Mouse (Mus musculus) forebrain, embryonic 14.5 days (tissue): ENCODE data around the gene Atp6v0d1. TPM values are rescaled to one million over a fixed set of nuclear protein-coding genes. Genes with fewer than 3 reads are reported as not detected.
A peak's percentile ranks its signal among the peaks of the same experiment; 100 is the strongest.

Experiments used
- ATAC-seq: fragments of 200-750 bp; cut with Nextera tagmentation; 2 replicates; pipeline ENCODE4 v1.8.0; 2017; ENCODE audit warnings: mild to moderate bottlenecking, moderate library complexity
- DNase-seq: peaks from one replicate; pipeline ENCODE4 v3.0.0-alpha.2; 2015; ENCODE audit warnings: low spot score
- H3K27ac ChIP-seq: fragments of 300-500 bp; sonication (generic); 2 replicates; pipeline ENCODE4 v1.5.1; 2014; ENCODE audit warnings: low read depth, mild to moderate bottlenecking, control low read depth, low read length, moderate library complexity
- H3K27me3 ChIP-seq: fragments of 300-500 bp; sonication (generic); replicated peaks from 2 replicates; pipeline ENCODE4 v1.6.1; 2014; ENCODE audit warnings: low read length, control low read depth, mixed read lengths; ENCODE audit not compliant: control insufficient read depth, insufficient read depth
- H3K36me3 ChIP-seq: fragments of 300-500 bp; sonication (generic); 2 replicates; pipeline ENCODE4 v1.6.1; 2014; ENCODE audit warnings: low read length, control low read depth; ENCODE audit not compliant: control insufficient read depth, insufficient read depth
- H3K4me1 ChIP-seq: fragments of 300-500 bp; sonication (generic); 2 replicates; pipeline ENCODE4 v1.6.1; 2014; ENCODE audit warnings: antibody characterized with exemption, low read length, control low read depth; ENCODE audit not compliant: control insufficient read depth, insufficient read depth
- H3K4me2 ChIP-seq: fragments of 300-500 bp; sonication (generic); 2 replicates; pipeline ENCODE4 v1.6.1; 2014; ENCODE audit warnings: mild to moderate bottlenecking, control low read depth, low read length
- H3K4me3 ChIP-seq: fragments of 300-500 bp; sonication (generic); 2 replicates; pipeline ENCODE4 v1.5.1; 2014; ENCODE audit warnings: low read depth, low read length, control low read depth
- H3K9ac ChIP-seq: fragments of 300-500 bp; sonication (generic); 2 replicates; pipeline ENCODE4 v1.6.1; 2014; ENCODE audit warnings: mild to moderate bottlenecking, low read length, control low read depth, moderate library complexity
- H3K9me3 ChIP-seq: fragments of 300-500 bp; sonication (generic); replicated peaks from 2 replicates; pipeline ENCODE4 v1.6.1; 2016; ENCODE audit warnings: low read length, control low read depth, mixed read lengths; ENCODE audit not compliant: control insufficient read depth
- WGBS: fragments of 180-500 bp; shearing (Covaris S2); extraction: QIAGEN DNeasy Blood & Tissue Kit; methylation state at CpG from one replicate; pipeline ENCODE4 v1.1.7; 2014; 5-methylcytosine and 5-hydroxymethylcytosine counted together
- polyA plus RNA-seq: library from polyadenylated mRNA; unstranded; fragments of >200 nt; fragmentation: Nextera tagmentation; extraction: Ambion mirVana; gene quantifications from 2 replicates; pipeline ENCODE4 v1.2.1, GENCODE M21; 2014

Atp6v0d1 gene
- 194 and 211 TPM in 2 replicates for polyA plus RNA-seq

GRCm38 (mm10) chr8:105565952-105566702 lies at the start of gene Atp6v0d1:
Gene Atp6v0d1 (minus strand): TSS chr8:105566047.
- no peaks in the 10 kb centered on the region for H3K27me3 ChIP-seq
- ATAC-seq: peak; percentile 99
- peak within 1 kb of the TSS; percentile 93 for H3K4me3 ChIP-seq
- WGBS: 4% methylated on average over 53 of the region's 53 CpGs
- peak within 1 kb of the TSS; percentile 88 for H3K9ac ChIP-seq
- 0 out of 2 replicates have a peak, but pooled peaks cover 6% of the 10 kb centered on the region for H3K36me3 ChIP-seq
- H3K4me2 ChIP-seq: peak within 1 kb of the TSS; percentile 75
- H3K4me1 ChIP-seq: peaks cover 21% of the 10 kb centered on the region
- H3K9me3 ChIP-seq: no peaks in the 10 kb centered on the region
- DNase-seq: peak; percentile 100
- H3K27ac ChIP-seq: peak within 1 kb of the TSS; percentile 84

- ATAC-seq: peak; percentile 59
Measured at GRCm38 (mm10) chr8:105613830-105614511, 48.1 kb upstream of the Atp6v0d1 start.

GRCm38 (mm10) chr8:105613037-105613436 lies 47.2 kb upstream of the Atp6v0d1 start:
- ATAC-seq (no peak), DNase-seq (no peak)
- H3K36me3 ChIP-seq: peaks cover 33% of the 10 kb centered on the region
- H3K9me3 ChIP-seq: no peaks in the 10 kb centered on the region
- no peak overlapping the region for H3K27ac ChIP-seq
- H3K4me2 ChIP-seq: peak overlapping the region; percentile 28
- H3K4me3 ChIP-seq: no peak overlapping the region
- H3K27me3 ChIP-seq: 0 out of 2 replicates have a peak, but pooled peaks cover 19% of the 10 kb centered on the region
- WGBS: 5% methylated on average over 20 of the region's 20 CpGs
- H3K4me1 ChIP-seq: peaks cover 8% of the 10 kb centered on the region; the same call in 1 of the 2 replicates
- H3K9ac ChIP-seq: no peak overlapping the region

More at GRCm38 (mm10) chr8:105613830-105614511, 48.1 kb upstream of the Atp6v0d1 start:
- peaks cover 8% of the 10 kb centered on the region; the same call in 1 of the 2 replicates for H3K4me1 ChIP-seq
- DNase-seq: peak; percentile 22
- peaks cover 42% of the 10 kb centered on the region for H3K36me3 ChIP-seq
- no peaks in the 10 kb centered on the region for H3K9me3 ChIP-seq
- peak overlapping the region; percentile 64 for H3K9ac ChIP-seq
- 0 out of 2 replicates have a peak, but pooled peaks cover 19% of the 10 kb centered on the region for H3K27me3 ChIP-seq
- under 1% methylated on average over 44 of the region's 50 CpGs for WGBS
- peak overlapping the region; percentile 37 for H3K4me3 ChIP-seq
- H3K27ac ChIP-seq: no peak overlapping the region
- H3K4me2 ChIP-seq: peak overlapping the region; percentile 83

- no peak overlapping the region for H3K9ac ChIP-seq
- 0 out of 2 replicates have a peak, but pooled peaks cover 19% of the 10 kb centered on the region for H3K27me3 ChIP-seq
- no peak overlapping the region for H3K4me3 ChIP-seq
- no peak for DNase-seq
- no peak overlapping the region for H3K4me2 ChIP-seq
- no peak overlapping the region for H3K27ac ChIP-seq
- peaks cover 12% of the 10 kb centered on the region for H3K4me1 ChIP-seq
- H3K36me3 ChIP-seq: peaks cover 21% of the 10 kb centered on the region
- no peak for ATAC-seq
- no peaks in the 10 kb centered on the region for H3K9me3 ChIP-seq
- WGBS: 85% methylated on average over 9 of the region's 9 CpGs
Measured at GRCm38 (mm10) chr8:105611836-105612235, 46.0 kb upstream of the Atp6v0d1 start.

- Histone ChIP-seq H3K9ac (no peak overlapping the region), H3K4me3 (no peak overlapping the region), H3K27me3 (0 out of 2 replicates have a peak, but pooled peaks cover 19% of the 10 kb centered on the region), H3K4me1 (peaks cover 20% of the 10 kb centered on the region), H3K4me2 (no peak overlapping the region), H3K27ac (no peak overlapping the region), H3K9me3 (no peaks in the 10 kb centered on the region), H3K36me3 (peaks cover under 1% of the 10 kb centered on the region; the same call in 1 of the 2 replicates)
- DNase-seq (no peak), ATAC-seq (no peak)
- 86% methylated on average over 4 of the region's 4 CpGs for WGBS
Measured at GRCm38 (mm10) chr8:105609771-105610170, 43.9 kb upstream of the Atp6v0d1 start.

GRCm38 (mm10) chr8:105609355-105609754 lies 43.5 kb upstream of the Atp6v0d1 start:
- H3K27ac ChIP-seq: no peak overlapping the region
- peaks cover 20% of the 10 kb centered on the region for H3K4me1 ChIP-seq
- no peak overlapping the region for H3K4me2 ChIP-seq
- WGBS: 88% methylated on average over 2 of the region's 2 CpGs
- H3K36me3 ChIP-seq: no peaks in the 10 kb centered on the region
- H3K27me3 ChIP-seq: 0 out of 2 replicates have a peak, but pooled peaks cover 17% of the 10 kb centered on the region
- no peak overlapping the region for H3K9ac ChIP-seq
- no peaks in the 10 kb centered on the region for H3K9me3 ChIP-seq
- ATAC-seq: no peak
- no peak overlapping the region for H3K4me3 ChIP-seq
- DNase-seq: no peak

- Histone ChIP-seq H3K27me3 (0 out of 2 replicates have a peak, but pooled peaks cover 9% of the 10 kb centered on the region), H3K27ac (no peak overlapping the region), H3K4me3 (no peak overlapping the region), H3K36me3 (no peaks in the 10 kb centered on the region), H3K4me2 (no peak overlapping the region), H3K4me1 (peaks cover 12% of the 10 kb centered on the region), H3K9me3 (no peaks in the 10 kb centered on the region), H3K9ac (no peak overlapping the region)
- WGBS: 32% methylated on average over 4 of the region's 4 CpGs
- ATAC-seq (no peak), DNase-seq (peak; percentile 35)
Measured at GRCm38 (mm10) chr8:105607684-105608083, 41.8 kb upstream of the Atp6v0d1 start.

GRCm38 (mm10) chr8:105607062-105607461 lies 41.2 kb upstream of the Atp6v0d1 start:
- DNase-seq: no peak
- no peak for ATAC-seq
- WGBS: 5% methylated on average over 10 of the region's 10 CpGs
- Histone ChIP-seq H3K36me3 (no peaks in the 10 kb centered on the region), H3K4me2 (peak overlapping the region; percentile 86), H3K9me3 (no peaks in the 10 kb centered on the region), H3K27me3 (peaks cover 4% of the 10 kb centered on the region; the same call in 1 of the 2 replicates), H3K4me3 (peak overlapping the region; percentile 78), H3K9ac (peak overlapping the region; percentile 89), H3K27ac (peak overlapping the region; percentile 27; the same call in 1 of the 2 replicates), H3K4me1 (peaks cover 12% of the 10 kb centered on the region)
